Mouse (Mus musculus) midbrain, embryonic 15.5 days (tissue): ENCODE data around the gene Lrrc18. TPM values are rescaled to one million over a fixed set of nuclear protein-coding genes. Genes with fewer than 3 reads are reported as not detected.

ENCODE experiments used
- ATAC-seq: fragments of 200-750 bp; cut with Nextera tagmentation; replicated peaks from 2 replicates; pipeline ENCODE4 v1.8.0; 2017; ENCODE audit warnings: moderate TSS enrichment
- H3K27ac ChIP-seq: fragments of 300-500 bp; sonication (generic); 2 replicates; pipeline ENCODE4 v1.5.1; 2015; ENCODE audit warnings: mild to moderate bottlenecking, inconsistent platforms
- H3K27me3 ChIP-seq: fragments of 300-500 bp; sonication (generic); replicated peaks from 2 replicates; pipeline ENCODE4 v1.6.1; 2015; ENCODE audit warnings: inconsistent platforms
- H3K36me3 ChIP-seq: fragments of 300-500 bp; sonication (generic); replicated peaks from 2 replicates; pipeline ENCODE4 v1.6.1; 2015; ENCODE audit warnings: inconsistent platforms
- H3K4me1 ChIP-seq: fragments of 300-500 bp; sonication (generic); 2 replicates; pipeline ENCODE4 v1.6.1; 2015; ENCODE audit warnings: inconsistent platforms
- H3K4me2 ChIP-seq: fragments of 300-500 bp; sonication (generic); 2 replicates; pipeline ENCODE4 v1.6.1; 2015; ENCODE audit warnings: inconsistent platforms, mild to moderate bottlenecking, moderate library complexity
- H3K4me3 ChIP-seq: fragments of 300-500 bp; sonication (generic); 2 replicates; pipeline ENCODE4 v1.5.1; 2015; ENCODE audit warnings: mild to moderate bottlenecking, inconsistent platforms
- H3K9ac ChIP-seq: fragments of 300-500 bp; sonication (generic); 2 replicates; pipeline ENCODE4 v1.6.1; 2015; ENCODE audit warnings: mild to moderate bottlenecking, inconsistent platforms
- H3K9me3 ChIP-seq: fragments of 300-500 bp; sonication (generic); 2 replicates; pipeline ENCODE4 v1.6.1; 2016; ENCODE audit warnings: inconsistent platforms
- WGBS: fragments of 180-500 bp; shearing (Covaris S2); methylation state at CpG from one replicate; pipeline ENCODE4 v1.1.7; 2015; ENCODE audit warnings: mixed read lengths; 5-methylcytosine and 5-hydroxymethylcytosine counted together
- polyA plus RNA-seq: library from polyadenylated mRNA; unstranded; fragments of >200 nt; fragmentation: Nextera tagmentation; extraction: Ambion mirVana; gene quantifications from 2 replicates; pipeline ENCODE4 v1.2.1, GENCODE M21; 2015

The Lrrc18 gene
- polyA plus RNA-seq, 1 experiment from 2014 or later, result 0.61 TPM

DNA sequence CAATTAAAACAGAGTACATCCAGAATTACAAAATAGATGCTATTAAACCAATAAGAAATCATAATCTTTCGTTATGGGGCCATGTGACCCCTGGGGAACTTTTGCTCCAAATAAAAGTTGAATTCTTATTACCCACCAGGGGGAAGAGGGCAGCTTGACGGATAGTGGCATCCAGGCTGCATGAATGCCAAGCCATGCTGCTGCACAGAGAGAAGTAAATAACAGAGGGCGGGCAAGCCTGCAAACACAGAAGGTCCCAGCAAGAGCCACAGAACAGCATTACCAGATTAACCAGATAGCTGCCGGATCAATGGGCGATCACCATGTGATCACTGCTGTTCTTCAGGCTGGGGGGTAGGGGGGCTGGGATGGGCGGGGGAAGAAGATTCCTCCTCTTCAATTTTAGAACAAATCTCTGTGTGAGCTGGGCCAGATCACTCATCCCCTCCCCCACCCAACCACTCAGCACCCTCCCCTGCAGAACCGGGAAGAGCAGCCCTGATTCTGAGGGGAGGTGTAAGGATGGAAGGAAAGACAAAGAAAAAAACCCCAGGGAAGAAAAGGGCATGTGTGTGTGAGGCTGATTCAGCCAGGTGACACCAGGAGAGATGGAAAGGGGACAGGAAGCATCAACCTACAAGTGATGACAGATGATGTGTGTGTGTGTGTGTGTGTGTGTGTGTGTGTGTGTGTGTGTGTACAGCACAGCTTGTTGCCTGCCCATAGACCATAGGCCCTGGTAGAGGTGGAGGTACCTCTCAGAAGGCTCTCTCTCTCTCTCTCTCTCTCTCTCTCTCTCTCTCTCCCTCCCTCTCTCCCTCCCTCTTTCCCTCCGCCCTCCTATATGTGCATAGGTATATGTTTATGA lies 9.2 kb downstream of the Lrrc18 start:
- Histone ChIP-seq H3K36me3 (no peaks in the 10 kb centered on the region), H3K27ac (no peak overlapping the region), H3K4me1 (peaks cover 16% of the 10 kb centered on the region), H3K4me2 (no peak overlapping the region), H3K4me3 (no peak overlapping the region), H3K9me3 (peaks cover 4% of the 10 kb centered on the region; the same call in 1 of the 2 replicates), H3K27me3 (no peaks in the 10 kb centered on the region), H3K9ac (no peak overlapping the region)
- 17% methylated on average over 8 of the region's 8 CpGs for WGBS
- ATAC-seq, result peak; percentile 64; the same call in 1 of the 2 replicates

DNA sequence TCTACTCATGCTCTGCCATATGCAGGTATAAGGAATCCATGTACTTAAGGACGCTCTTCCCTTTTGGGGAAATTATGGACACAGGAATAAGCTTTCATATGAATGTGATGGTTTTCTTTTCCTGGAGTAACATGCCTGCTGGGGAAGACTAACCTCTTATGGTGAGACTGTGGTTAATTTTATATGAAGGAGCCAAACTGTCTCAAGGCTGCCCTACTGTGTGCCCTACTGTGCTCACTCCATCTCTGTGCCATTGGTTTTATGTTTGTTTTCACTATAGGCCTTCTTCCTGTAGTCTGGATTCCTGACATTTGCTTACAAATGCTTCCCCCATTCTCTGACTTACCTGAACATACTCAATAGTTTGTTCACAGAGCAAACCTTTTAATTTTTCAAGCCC lies 13.9 kb downstream of the Lrrc18 start:
- H3K4me2 ChIP-seq, result no peak overlapping the region
- H3K9ac ChIP-seq, result no peak overlapping the region
- WGBS, result 95% methylated on average over 1 of the region's 1 CpGs
- H3K4me1 ChIP-seq, result peaks cover 5% of the 10 kb centered on the region
- H3K9me3 ChIP-seq, result peaks cover 4% of the 10 kb centered on the region; the same call in 1 of the 2 replicates
- H3K27me3 ChIP-seq, result no peaks in the 10 kb centered on the region
- ATAC-seq, result no peak
- no peak overlapping the region for H3K27ac ChIP-seq
- H3K36me3 ChIP-seq, result no peaks in the 10 kb centered on the region
- no peak overlapping the region for H3K4me3 ChIP-seq

- Histone ChIP-seq H3K27me3 (no peaks in the 10 kb centered on the region), H3K27ac (no peak overlapping the region), H3K9ac (no peak overlapping the region), H3K36me3 (no peaks in the 10 kb centered on the region), H3K4me1 (no peaks in the 10 kb centered on the region), H3K4me2 (no peak overlapping the region), H3K9me3 (peaks cover 4% of the 10 kb centered on the region; the same call in 1 of the 2 replicates), H3K4me3 (no peak overlapping the region)
- WGBS, result 89% methylated on average over 1 of the region's 1 CpGs
- ATAC-seq, result no peak
These were observed 16.5 kb downstream of the Lrrc18 start for GRCm38 (mm10) chr14:33007638-33008037.

GRCm38 (mm10) chr14:33019050-33019449 lies 27.9 kb downstream of the Lrrc18 start:
- no peak overlapping the region for H3K9ac ChIP-seq
- H3K4me3 ChIP-seq, result no peak overlapping the region
- no peak overlapping the region for H3K27ac ChIP-seq
- H3K4me1 ChIP-seq, result no peaks in the 10 kb centered on the region
- no peak overlapping the region for H3K4me2 ChIP-seq
- no peaks in the 10 kb centered on the region for H3K27me3 ChIP-seq
- no peak for ATAC-seq
- H3K36me3 ChIP-seq, result no peaks in the 10 kb centered on the region
- no peaks in the 10 kb centered on the region for H3K9me3 ChIP-seq
- 82% methylated on average over 3 of the region's 3 CpGs for WGBS

DNA sequence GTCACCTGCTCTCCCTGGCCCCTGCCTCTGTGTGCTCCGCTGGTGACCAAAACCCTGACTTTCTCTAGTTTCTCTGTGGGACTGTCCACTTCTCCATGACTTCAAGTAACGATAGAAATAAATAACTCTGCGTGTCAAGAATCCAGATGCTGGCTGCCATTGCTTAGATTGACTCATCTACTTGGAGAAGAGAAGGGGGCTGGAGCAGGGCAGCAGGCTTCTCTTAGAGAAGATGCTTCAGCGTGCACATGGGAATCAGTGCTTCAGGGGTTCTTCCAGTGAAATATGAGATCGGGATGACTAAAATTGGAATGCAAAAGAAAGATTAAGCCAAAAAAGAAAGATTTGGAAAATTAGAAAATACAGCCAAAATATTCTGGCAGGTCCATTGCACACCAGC lies 28.4 kb downstream of the Lrrc18 start:
- H3K9me3 ChIP-seq, result no peaks in the 10 kb centered on the region
- no peak overlapping the region for H3K4me2 ChIP-seq
- H3K4me3 ChIP-seq, result no peak overlapping the region
- no peaks in the 10 kb centered on the region for H3K36me3 ChIP-seq
- no peaks in the 10 kb centered on the region for H3K4me1 ChIP-seq
- no peak overlapping the region for H3K27ac ChIP-seq
- H3K27me3 ChIP-seq, result no peaks in the 10 kb centered on the region
- no peak for ATAC-seq
- 71% methylated on average over 5 of the region's 5 CpGs for WGBS
- H3K9ac ChIP-seq, result no peak overlapping the region

GRCm38 (mm10) chr14:33030849-33031248 lies 39.7 kb downstream of the Lrrc18 start:
- WGBS, result 79% methylated on average over 3 of the region's 3 CpGs
- no peak for ATAC-seq

GRCm38 (mm10) chr14:33033424-33033823 lies 42.2 kb downstream of the Lrrc18 start:
- Histone ChIP-seq H3K36me3 (no peaks in the 10 kb centered on the region), H3K27ac (no peak overlapping the region), H3K9me3 (no peaks in the 10 kb centered on the region), H3K4me2 (no peak overlapping the region), H3K4me3 (no peak overlapping the region), H3K9ac (no peak overlapping the region), H3K27me3 (no peaks in the 10 kb centered on the region), H3K4me1 (no peaks in the 10 kb centered on the region)
- WGBS, result 38% methylated on average over 6 of the region's 6 CpGs
- no peak for ATAC-seq

More at GRCm38 (mm10) chr14:33030849-33031248, 39.7 kb downstream of the Lrrc18 start:
- no peak overlapping the region for H3K4me3 ChIP-seq
- no peak overlapping the region for H3K27ac ChIP-seq
- H3K4me2 ChIP-seq, result no peak overlapping the region
- H3K27me3 ChIP-seq, result no peaks in the 10 kb centered on the region
- H3K9ac ChIP-seq, result no peak overlapping the region
- H3K4me1 ChIP-seq, result no peaks in the 10 kb centered on the region
- no peaks in the 10 kb centered on the region for H3K9me3 ChIP-seq
- H3K36me3 ChIP-seq, result no peaks in the 10 kb centered on the region

- Histone ChIP-seq H3K27ac (no peak overlapping the region; the same call in 1 of the 2 replicates), H3K4me2 (no peak overlapping the region), H3K4me1 (no peaks in the 10 kb centered on the region), H3K9me3 (no peaks in the 10 kb centered on the region), H3K9ac (no peak overlapping the region), H3K4me3 (no peak overlapping the region), H3K27me3 (no peaks in the 10 kb centered on the region), H3K36me3 (no peaks in the 10 kb centered on the region)
- no peak for ATAC-seq
- 66% methylated on average over 5 of the region's 5 CpGs for WGBS
These were observed 44.2 kb downstream of the Lrrc18 start for GRCm38 (mm10) chr14:33035386-33035785.

DNA sequence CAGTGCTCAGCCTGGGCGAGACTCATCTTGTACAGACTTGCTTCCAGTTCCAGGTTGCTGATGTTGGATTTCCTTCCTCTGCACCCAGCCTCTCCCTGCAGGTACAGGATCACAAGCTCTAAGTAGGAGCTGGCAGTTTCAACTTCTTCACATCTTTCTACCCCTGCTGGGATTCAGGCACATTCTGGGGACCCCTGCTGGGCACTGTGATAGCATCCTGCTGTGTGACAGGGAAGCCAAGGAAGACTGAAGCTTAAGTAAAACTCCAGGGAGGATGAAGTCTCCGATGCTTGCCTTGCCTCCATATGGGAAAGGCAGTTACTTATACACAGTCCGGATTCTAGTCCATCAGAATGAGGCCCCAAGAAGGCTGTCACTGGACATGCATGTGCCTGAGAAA lies 45.6 kb downstream of the Lrrc18 start:
- no peaks in the 10 kb centered on the region for H3K4me1 ChIP-seq
- no peak overlapping the region for H3K9ac ChIP-seq
- no peak for ATAC-seq
- H3K27ac ChIP-seq, result no peak overlapping the region
- no peaks in the 10 kb centered on the region for H3K9me3 ChIP-seq
- H3K4me2 ChIP-seq, result no peak overlapping the region
- WGBS, result 34% methylated on average over 3 of the region's 3 CpGs
- H3K36me3 ChIP-seq, result no peaks in the 10 kb centered on the region
- no peaks in the 10 kb centered on the region for H3K27me3 ChIP-seq
- H3K4me3 ChIP-seq, result no peak overlapping the region

DNA sequence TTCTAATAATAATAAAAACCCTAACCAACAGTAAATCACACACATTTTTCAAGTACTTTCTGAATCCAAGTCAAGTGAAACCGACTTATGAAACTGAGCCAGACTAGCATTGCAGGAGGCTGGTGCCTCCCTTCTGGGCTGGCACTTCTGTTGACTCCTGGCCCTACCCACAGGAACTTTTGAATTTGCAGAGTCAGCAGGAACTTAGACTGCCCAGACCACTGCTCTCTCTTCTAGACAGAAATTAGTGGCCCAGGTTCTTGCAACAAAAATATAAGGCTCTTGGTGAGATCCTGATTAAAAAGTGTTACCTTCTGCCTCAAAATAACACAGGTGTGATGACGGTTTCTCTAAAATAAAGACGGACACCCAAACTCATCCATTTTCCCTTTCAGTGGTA lies 54.0 kb downstream of the Lrrc18 start:
- H3K4me3 ChIP-seq, result no peak overlapping the region
- WGBS, result 93% methylated on average over 3 of the region's 3 CpGs

DNA sequence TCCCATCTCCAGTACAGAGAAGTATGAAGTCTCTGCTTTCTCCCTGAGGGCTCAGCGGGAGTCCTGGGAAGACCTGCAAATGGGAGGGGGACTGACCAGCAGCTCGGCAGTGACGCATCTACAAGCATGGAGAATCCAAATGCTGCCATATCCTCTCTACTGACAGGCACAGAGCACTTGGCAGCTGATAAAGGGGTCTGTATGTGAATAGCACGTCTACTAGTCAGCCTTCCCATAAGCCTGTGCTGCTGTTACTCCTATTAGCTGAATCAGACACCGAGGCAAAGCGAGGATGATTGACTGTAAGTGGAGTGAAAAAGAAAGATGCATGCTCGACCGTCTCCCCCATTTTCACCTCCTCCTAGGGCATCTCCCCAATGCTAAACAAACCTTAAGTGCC lies 62.3 kb downstream of the Lrrc18 start:
- H3K27ac ChIP-seq, result no peak overlapping the region
- no peak overlapping the region for H3K9ac ChIP-seq
- peaks cover 15% of the 10 kb centered on the region for H3K4me1 ChIP-seq
- no peak; the same call in 1 of the 2 replicates for ATAC-seq
- no peak overlapping the region for H3K4me3 ChIP-seq
- H3K4me2 ChIP-seq, result no peak overlapping the region
- 27% methylated on average over 8 of the region's 8 CpGs for WGBS
- no peaks in the 10 kb centered on the region for H3K36me3 ChIP-seq
- H3K27me3 ChIP-seq, result no peaks in the 10 kb centered on the region
- H3K9me3 ChIP-seq, result no peaks in the 10 kb centered on the region

More for the DNA sequence above, 54.0 kb downstream of the Lrrc18 start:
- Histone ChIP-seq H3K27ac (no peak overlapping the region), H3K27me3 (no peaks in the 10 kb centered on the region), H3K36me3 (no peaks in the 10 kb centered on the region), H3K9ac (no peak overlapping the region), H3K9me3 (no peaks in the 10 kb centered on the region), H3K4me1 (no peaks in the 10 kb centered on the region), H3K4me2 (no peak overlapping the region)
- ATAC-seq, result no peak

DNA sequence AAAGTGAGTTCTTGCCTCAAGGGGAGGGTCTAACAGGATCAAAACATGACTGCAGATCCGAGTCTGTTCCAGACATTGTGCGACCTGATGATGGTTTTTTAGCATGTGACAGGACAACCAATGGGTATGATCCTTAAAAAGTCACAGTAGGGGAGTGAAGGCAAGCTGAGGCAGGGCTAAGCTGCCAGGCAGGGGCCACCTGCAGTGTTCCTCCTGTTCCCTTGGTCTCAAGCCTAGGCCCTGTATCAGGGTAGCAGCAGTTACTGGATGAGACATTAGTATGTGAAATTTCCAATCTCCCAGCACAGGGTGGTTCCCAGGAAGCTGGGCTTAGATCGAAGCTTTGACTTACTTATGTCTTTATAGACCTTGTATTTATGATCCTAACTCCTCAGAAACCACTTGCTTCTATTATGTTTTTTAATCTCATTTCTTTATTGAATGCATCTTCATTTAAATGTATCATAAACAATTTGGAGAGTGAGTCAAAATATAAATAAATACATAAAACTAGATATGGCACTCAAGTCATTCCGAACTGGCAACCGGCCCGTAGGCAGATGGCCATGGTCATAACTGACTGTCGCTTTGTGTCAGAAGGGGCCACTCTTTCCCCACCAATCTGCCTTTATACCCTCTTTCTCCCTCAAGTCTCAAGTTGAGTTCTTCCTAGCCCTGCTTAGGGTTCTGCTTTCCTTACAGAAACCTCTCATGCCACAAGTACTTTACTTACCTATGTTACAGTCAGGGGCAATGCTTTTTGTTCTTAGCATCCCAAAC lies 67.9 kb downstream of the Lrrc18 start:
- ATAC-seq, result no peak
- 90% methylated on average over 7 of the region's 7 CpGs for WGBS
- Histone ChIP-seq H3K4me3 (no peak overlapping the region), H3K36me3 (no peaks in the 10 kb centered on the region), H3K4me2 (no peak overlapping the region), H3K9me3 (no peaks in the 10 kb centered on the region), H3K27me3 (no peaks in the 10 kb centered on the region), H3K27ac (no peak overlapping the region), H3K9ac (no peak overlapping the region), H3K4me1 (peaks cover 5% of the 10 kb centered on the region)
